Mouse (Mus musculus) spleen, postnatal 36 days (tissue): Measurements from ENCODE around the gene Bex6.
A peak's percentile ranks its signal among the peaks of the same experiment; 100 is the strongest.

Source experiments
- DNase-seq, 2 experiments: peaks; one replicate each; pipeline ENCODE4 v3.0.0; 2022; ENCODE audit warnings: low spot score in 2 of 2, mixed read lengths in 1 of 2

Bex6 gene

GRCm38 (mm10) chr16:32179333-32179901 lies at the start of gene Bex6:
Gene Bex6 (plus strand): TSS chr16:32179823.
- no peak for DNase-seq

- DNase-seq, result peak; percentile 80 to 84
Measured at GRCm38 (mm10) chr16:32130190-32130826, 49.3 kb upstream of the Bex6 start.

GRCm38 (mm10) chr16:32133148-32133547 lies 46.5 kb upstream of the Bex6 start:
- no peak for DNase-seq

- DNase-seq, result no peak
Measured at GRCm38 (mm10) chr16:32135842-32136357, 43.7 kb upstream of the Bex6 start.

GRCm38 (mm10) chr16:32138954-32139353 lies 40.7 kb upstream of the Bex6 start:
- no peak for DNase-seq

- no peak for DNase-seq
Measured at GRCm38 (mm10) chr16:32143766-32144165, 35.9 kb upstream of the Bex6 start.

GRCm38 (mm10) chr16:32144592-32144991 lies 35.0 kb upstream of the Bex6 start:
- DNase-seq, result no peak

GRCm38 (mm10) chr16:32147589-32148207 lies 31.9 kb upstream of the Bex6 start:
- DNase-seq, result no peak

GRCm38 (mm10) chr16:32153976-32154375 lies 25.6 kb upstream of the Bex6 start:
- DNase-seq, result no peak

- no peak for DNase-seq
Measured at GRCm38 (mm10) chr16:32154437-32154836, 25.2 kb upstream of the Bex6 start.

GRCm38 (mm10) chr16:32156719-32157118 lies 22.9 kb upstream of the Bex6 start:
- no peak for DNase-seq

- no peak for DNase-seq
Measured at GRCm38 (mm10) chr16:32157369-32157768, 22.3 kb upstream of the Bex6 start.

GRCm38 (mm10) chr16:32158966-32159365 lies 20.7 kb upstream of the Bex6 start:
- no peak for DNase-seq

GRCm38 (mm10) chr16:32160742-32161323 lies 18.8 kb upstream of the Bex6 start:
- peak; percentile 45 to 50 for DNase-seq

GRCm38 (mm10) chr16:32163392-32163791 lies 16.2 kb upstream of the Bex6 start:
- DNase-seq, result peak; percentile 93

GRCm38 (mm10) chr16:32163891-32164290 lies 15.7 kb upstream of the Bex6 start:
- DNase-seq, result no peak

- peak in 1 of 2 experiments; percentile 34 for DNase-seq
Measured at GRCm38 (mm10) chr16:32164396-32165027, 15.1 kb upstream of the Bex6 start.

GRCm38 (mm10) chr16:32165281-32165821 lies 14.3 kb upstream of the Bex6 start, which contains the start of gene Nrros:
Gene Nrros (minus strand): TSS chr16:32165594.
- peak; percentile 89 to 90 for DNase-seq

GRCm38 (mm10) chr16:32167819-32168545 lies 11.6 kb upstream of the Bex6 start:
- DNase-seq, result no peak

GRCm38 (mm10) chr16:32171031-32171731 lies 8.4 kb upstream of the Bex6 start:
- DNase-seq, result peak; percentile 52 to 54
